Mouse (Mus musculus) E14TG2a.4 (cell line): ENCODE measurements at regions not wholly inside any gene's neighbourhood (a gene's known extent, or its start where the extent isn't known, plus 50 kb on each side); places are given as distances from the start of the nearest gene placed in this dataset.

Experiments
- CTCF ChIP-seq: conservative IDR thresholded peaks from 2 replicates; pipeline ENCODE4 v1.5.1; 2014; ENCODE audit warnings: low read length
- NANOG ChIP-seq: IDR thresholded peaks from 2 replicates; pipeline ENCODE4 v1.6.1; 2014; ENCODE audit warnings: borderline replicate concordance, low read length, mixed read lengths

- no peak for TF ChIP-seq CTCF
- TF ChIP-seq NANOG, result no peak
These were observed 144.7 kb upstream of the Cnot2 start for GRCm38 (mm10) chr10:116726031-116726430.
